Mouse (Mus musculus) MEL (cell line): ENCODE data around the gene S100a16. TPM values are rescaled to one million over a fixed set of nuclear protein-coding genes. Genes with fewer than 3 reads are reported as not detected.
A peak's percentile ranks its signal among the peaks of the same experiment; 100 is the strongest.

Source experiments
- DNase-seq: peaks from one replicate; pipeline ENCODE4 v3.0.0; 2011; ENCODE audit warnings: low read depth, low spot score
- H3K27ac ChIP-seq: 2 replicates; pipeline ENCODE4 v1.5.1; 2012; ENCODE audit warnings: low read depth, mild to moderate bottlenecking, control low read depth, low read length, moderate library complexity; ENCODE audit not compliant: control insufficient read depth
- H3K27me3 ChIP-seq, 2 experiments: fragments of 150-350 bp in 1 of 2; sonication (generic) in 1 of 2; 2 replicates each; pipeline ENCODE4 v1.6.1; 2012; ENCODE audit warnings: low read length in 2 of 2, mild to moderate bottlenecking in 2 of 2, improper control_type of control experiment in 1 of 2, moderate library complexity in 1 of 2; ENCODE audit not compliant: insufficient read depth in 2 of 2, control insufficient read depth in 1 of 2
- H3K36me3 ChIP-seq, 2 experiments: 2 replicates each; pipeline ENCODE4 v1.6.1; 2012 to 2014; ENCODE audit warnings: low read length in 2 of 2, improper control_type of control experiment in 1 of 2, inconsistent platforms in 1 of 2, mild to moderate bottlenecking in 1 of 2; ENCODE audit not compliant: insufficient read depth in 2 of 2, control insufficient read depth in 1 of 2
- H3K4me1 ChIP-seq, 2 experiments: fragments of 150-350 bp in 1 of 2; sonication (generic) in 1 of 2; 2 replicates each; pipeline ENCODE4 v1.6.1; 2012; ENCODE audit warnings: low read length in 2 of 2, improper control_type of control experiment in 1 of 2, mild to moderate bottlenecking in 1 of 2; ENCODE audit not compliant: insufficient read depth in 2 of 2, control insufficient read depth in 1 of 2
- H3K4me3 ChIP-seq, 2 experiments: fragments of 150-350 bp in 1 of 2; sonication (generic) in 1 of 2; 2 replicates each; pipeline ENCODE4 v1.5.1; 2012; ENCODE audit warnings: low read depth in 2 of 2, low read length in 2 of 2, mild to moderate bottlenecking in 2 of 2, moderate library complexity in 2 of 2, control low read depth in 1 of 2, improper control_type of control experiment in 1 of 2; ENCODE audit not compliant: control insufficient read depth in 1 of 2, insufficient read depth in 1 of 2
- H3K79me2 ChIP-seq: 2 replicates; pipeline ENCODE4 v1.6.1; 2012; ENCODE audit warnings: mild to moderate bottlenecking, low read length, moderate library complexity; ENCODE audit not compliant: control insufficient read depth, poor library complexity, insufficient read depth
- H3K9ac ChIP-seq: 2 replicates; pipeline ENCODE4 v1.6.1; 2012; ENCODE audit warnings: low read depth, mild to moderate bottlenecking, control low read depth, low read length, moderate library complexity; ENCODE audit not compliant: control insufficient read depth, poor library complexity, severe bottlenecking
- H3K9me3 ChIP-seq: fragments of 150-350 bp; sonication (generic); replicated peaks from 2 replicates; pipeline ENCODE4 v1.6.1; 2012; ENCODE audit warnings: mild to moderate bottlenecking, low read length, improper control_type of control experiment, moderate library complexity; ENCODE audit not compliant: insufficient read depth
- BHLHE40 ChIP-seq: IDR thresholded peaks from 2 replicates; pipeline ENCODE4 v1.6.1; 2012; ENCODE audit warnings: low read depth, mild to moderate bottlenecking, inconsistent platforms, low read length, improper control_type of control experiment, borderline replicate concordance
- CTCF ChIP-seq, 3 experiments: IDR thresholded peaks in 2 of 3; conservative IDR thresholded peaks in 1 of 3; 2 replicates each; pipeline ENCODE4 v1.5.1; 2011 to 2012; ENCODE audit warnings: low read length in 3 of 3, low read depth in 2 of 3, mild to moderate bottlenecking in 2 of 3, improper control_type of control experiment in 1 of 3, inconsistent platforms in 1 of 3, mixed read lengths in 1 of 3, moderate library complexity in 1 of 3; ENCODE audit not compliant: control insufficient read depth in 1 of 3, insufficient read depth in 1 of 3, poor library complexity in 1 of 3, severe bottlenecking in 1 of 3
- EP300 ChIP-seq, 2 experiments: IDR thresholded peaks; 2 replicates each; pipeline ENCODE4 v1.6.1; 2011; ENCODE audit warnings: improper control_type of control experiment in 2 of 2, low read length in 2 of 2, low read depth in 1 of 2, mild to moderate bottlenecking in 1 of 2
- ETS1 ChIP-seq: IDR thresholded peaks from 2 replicates; pipeline ENCODE4 v1.6.1; 2012; ENCODE audit warnings: low read depth, mild to moderate bottlenecking, inconsistent platforms, low read length, improper control_type of control experiment, moderate library complexity
- GATA1 ChIP-seq: IDR thresholded peaks from 2 replicates; pipeline ENCODE4 v1.6.1; 2011; ENCODE audit warnings: low read depth, low read length, improper control_type of control experiment
- JUND ChIP-seq: IDR thresholded peaks from 2 replicates; pipeline ENCODE4 v1.6.1; 2011; ENCODE audit warnings: low read depth, mild to moderate bottlenecking, improper control_type of control experiment, low read length
- MAX ChIP-seq: IDR thresholded peaks from 2 replicates; pipeline ENCODE4 v1.6.1; 2011; ENCODE audit warnings: low read length, improper control_type of control experiment
- MAZ ChIP-seq: IDR thresholded peaks from 2 replicates; pipeline ENCODE4 v1.6.1; 2012; ENCODE audit warnings: low read depth, mild to moderate bottlenecking, inconsistent platforms, low read length, improper control_type of control experiment
- MEF2A ChIP-seq: IDR thresholded peaks from 2 replicates; pipeline ENCODE4 v1.6.1; 2014; ENCODE audit warnings: low read depth, mild to moderate bottlenecking, inconsistent platforms, low read length, improper control_type of control experiment; ENCODE audit not compliant: poor library complexity, insufficient replicate concordance, severe bottlenecking; ENCODE audit errors: extremely low read depth
- MYB ChIP-seq: IDR thresholded peaks from 2 replicates; pipeline ENCODE4 v1.6.1; 2011; ENCODE audit warnings: mild to moderate bottlenecking, low read depth, low read length, improper control_type of control experiment
- NELFE ChIP-seq: IDR thresholded peaks from 2 replicates; pipeline ENCODE4 v1.6.1; 2011; ENCODE audit warnings: low read depth, low read length, improper control_type of control experiment
- RAD21 ChIP-seq: IDR thresholded peaks from 2 replicates; pipeline ENCODE4 v1.6.1; 2011; ENCODE audit warnings: mild to moderate bottlenecking, low read depth, low read length, improper control_type of control experiment
- RCOR1 ChIP-seq: IDR thresholded peaks from 2 replicates; pipeline ENCODE4 v1.6.1; 2012; ENCODE audit warnings: low read depth, mild to moderate bottlenecking, inconsistent platforms, low read length, improper control_type of control experiment
- SIN3A ChIP-seq: IDR thresholded peaks from 2 replicates; pipeline ENCODE4 v1.6.1; 2012; ENCODE audit warnings: low read length, improper control_type of control experiment, inconsistent platforms
- SMC3 ChIP-seq: IDR thresholded peaks from 2 replicates; pipeline ENCODE4 v1.6.1; 2011; ENCODE audit warnings: low read depth, low read length, improper control_type of control experiment
- TCF12 ChIP-seq: IDR thresholded peaks from 2 replicates; pipeline ENCODE4 v1.6.1; 2014; ENCODE audit warnings: low read depth, mild to moderate bottlenecking, inconsistent platforms, low read length, improper control_type of control experiment, moderate library complexity
- UBTF ChIP-seq: IDR thresholded peaks from 2 replicates; pipeline ENCODE4 v1.6.1; 2012; ENCODE audit warnings: low read depth, mild to moderate bottlenecking, inconsistent platforms, low read length, improper control_type of control experiment, moderate library complexity, borderline replicate concordance; ENCODE audit not compliant: insufficient read depth
- USF1 ChIP-seq: IDR thresholded peaks from 2 replicates; pipeline ENCODE4 v1.6.1; 2014; ENCODE audit warnings: low read depth, mild to moderate bottlenecking, inconsistent platforms, low read length, improper control_type of control experiment, moderate library complexity
- ZC3H11A ChIP-seq: IDR thresholded peaks from 2 replicates; pipeline ENCODE4 v1.6.1; 2012; ENCODE audit warnings: low read depth, mild to moderate bottlenecking, inconsistent platforms, low read length, improper control_type of control experiment
- polyA plus RNA-seq, 2 experiments: library from polyadenylated mRNA; stranded (reverse) in 1 of 2; unstranded in 1 of 2; fragments of >175 nt in 1 of 2; fragments of >200 nt in 1 of 2; gene quantifications; 2 replicates each; pipeline versions ENCODE4 v1.2.1 to v1.2.4; 2012; ENCODE audit warnings: low replicate concordance in 2 of 2, low read depth in 1 of 2; ENCODE audit not compliant: insufficient read length in 2 of 2, insufficient read depth in 1 of 2, missing spikeins in 1 of 2
- total RNA-seq: library from RNA; depleted of rRNA; stranded (reverse); fragments of 300-350 nt; gene quantifications from 2 replicates; pipeline ENCODE4 v1.2.3, GENCODE M21; 2012

Gene S100a16
- total and polyA plus RNA-seq, 3 experiments, result not detected

- no peak overlapping the region for H3K27ac ChIP-seq
- peak; percentile 68; the same call in 1 of the 2 replicates for TF ChIP-seq JUND
- peak; percentile 45; the same call in 1 of the 2 replicates for TF ChIP-seq SIN3A
- no peak for TF ChIP-seq RCOR1
- TF ChIP-seq TCF12, result 0 out of 2 replicates have a peak, but pooled peaks have one; percentile 15
- TF ChIP-seq RAD21, result peak; percentile 83
- peak; percentile 89 to 98 (median 97) for TF ChIP-seq CTCF (IDR thresholded peaks at IDR 0.05 in 2 of 3, conservative IDR thresholded peaks at IDR 0.05 in 1 of 3; ENCODE audit: control insufficient read depth in 1 of 3, insufficient read depth in 1 of 3, low read depth in 2 of 3, low read length in 3 of 3, poor library complexity in 1 of 3, severe bottlenecking in 1 of 3)
- peak; percentile 85 for TF ChIP-seq ZC3H11A
- TF ChIP-seq SMC3, result peak; percentile 98
- 0 out of 2 replicates have a peak, but pooled peaks have one; percentile 13 for TF ChIP-seq BHLHE40
- TF ChIP-seq EP300 (IDR thresholded peaks at IDR 0.05; ENCODE audit: low read depth in 1 of 2, low read length in 2 of 2), result peak in 1 of 2 experiments; percentile 10; a peak in 1 of 4 replicates
- TF ChIP-seq UBTF, result no peak
- TF ChIP-seq MEF2A, result no peak
- TF ChIP-seq MAX, result no peak
- 0 out of 2 replicates have a peak, but pooled peaks have one; percentile 74 for TF ChIP-seq MAZ
- DNase-seq, result peak; percentile 88
- no peak overlapping the region for H3K9ac ChIP-seq
- no peaks in the 10 kb centered on the region for H3K9me3 ChIP-seq
- H3K36me3 ChIP-seq, result peaks cover 0 to 9% of the 10 kb centered on the region in 2 experiments; a peak in 2 of 4 replicates
- H3K4me3 ChIP-seq, result no peak overlapping the region
- H3K79me2 ChIP-seq, result no peaks in the 10 kb centered on the region
- H3K27me3 ChIP-seq, result no peaks in the 10 kb centered on the region
- peaks cover 0 to 28% of the 10 kb centered on the region in 2 experiments; a peak in 2 of 4 replicates for H3K4me1 ChIP-seq
These were observed 48.5 kb downstream of the S100a16 start for GRCm38 (mm10) chr3:90585595-90585994.

- Histone ChIP-seq H3K9ac (no peak overlapping the region), H3K27me3 (no peaks in the 10 kb centered on the region), H3K9me3 (no peaks in the 10 kb centered on the region), H3K4me1 (peaks cover 0 to 28% of the 10 kb centered on the region in 2 experiments; a peak in 2 of 4 replicates), H3K27ac (no peak overlapping the region), H3K36me3 (peaks cover 0 to 9% of the 10 kb centered on the region in 2 experiments; a peak in 2 of 4 replicates), H3K79me2 (no peaks in the 10 kb centered on the region), H3K4me3 (no peak overlapping the region)
- TF ChIP-seq MYB, result no peak
- no peak for TF ChIP-seq USF1
- no peak for TF ChIP-seq NELFE
- TF ChIP-seq TCF12, result no peak
- no peak for TF ChIP-seq GATA1
- TF ChIP-seq ETS1, result no peak
- DNase-seq, result no peak
These were observed 49.1 kb downstream of the S100a16 start for GRCm38 (mm10) chr3:90586016-90586643.
